Mouse (Mus musculus) thymus, postnatal 36 days (tissue): ENCODE data around the gene Zmynd8.

Experiments used
- DNase-seq, 2 experiments: peaks; one replicate each; pipeline ENCODE4 v3.0.0; 2022; ENCODE audit warnings: mixed read lengths in 2 of 2

Gene Zmynd8

GRCm38 (mm10) chr2:165736297-165736696 lies 162.5 kb downstream of the Zmynd8 start:
- DNase-seq, result no peak
